Mouse (Mus musculus) gastrocnemius, adult 2 months (tissue): Measurements from ENCODE around the gene Scgn. TPM values are rescaled to one million over a fixed set of nuclear protein-coding genes. Genes with fewer than 3 reads are reported as not detected.

Source experiments
- DNase-seq: peaks from one replicate; pipeline ENCODE4 v3.0.0; 2022
- H3K27ac ChIP-seq: fragments of 200-600 bp; 2 replicates; pipeline ENCODE4 v1.8.1; 2022; ENCODE audit warnings: mild to moderate bottlenecking
- H3K4me3 ChIP-seq: fragments of 200-600 bp; 2 replicates; pipeline ENCODE4 v1.8.1; 2022; ENCODE audit warnings: mild to moderate bottlenecking, moderate library complexity
- CTCF ChIP-seq: fragments of 200-600 bp; IDR thresholded peaks from 2 replicates; pipeline ENCODE4 v1.8.1; 2022; ENCODE audit warnings: antibody characterized with exemption, mild to moderate bottlenecking, moderate library complexity
- intact Hi-C: fragments of 180-260 bp; cut with DNase I; formaldehyde crosslinking; loops from one replicate; pipeline ENCODE4 v1.15.1; 2025
- total RNA-seq, 2 experiments: library from RNA; stranded (reverse); gene quantifications; 2 replicates each; pipeline ENCODE4 v1.2.3; 2021

Gene Scgn
- total RNA-seq, 2 experiments from 2014 or later, result not detected

DNA sequence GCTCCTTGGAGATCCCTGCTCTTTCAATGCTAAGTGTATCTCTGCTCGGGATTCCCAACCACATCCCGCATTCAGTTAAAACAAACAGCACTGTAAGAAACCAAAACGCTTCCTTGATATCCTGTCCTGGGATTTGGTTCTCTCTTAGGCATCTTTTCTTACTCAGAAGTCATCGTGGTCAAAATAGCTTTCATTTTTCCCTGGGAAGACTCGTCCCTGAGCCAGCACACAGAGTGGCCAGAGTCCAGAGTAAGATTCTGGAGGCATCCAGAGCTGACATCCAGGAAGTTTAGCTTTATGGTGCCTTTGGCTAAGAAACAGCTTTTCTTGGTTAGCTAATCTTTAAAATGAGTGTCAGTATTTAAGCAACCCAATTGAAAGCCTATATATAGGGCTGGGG, 18.7 kb downstream of the Scgn start:
- intact Hi-C loops, result no loop called here
- H3K27ac ChIP-seq, result no peak overlapping the region
- DNase-seq, result no peak
- TF ChIP-seq CTCF, result no peak
- H3K4me3 ChIP-seq, result no peak overlapping the region

DNA sequence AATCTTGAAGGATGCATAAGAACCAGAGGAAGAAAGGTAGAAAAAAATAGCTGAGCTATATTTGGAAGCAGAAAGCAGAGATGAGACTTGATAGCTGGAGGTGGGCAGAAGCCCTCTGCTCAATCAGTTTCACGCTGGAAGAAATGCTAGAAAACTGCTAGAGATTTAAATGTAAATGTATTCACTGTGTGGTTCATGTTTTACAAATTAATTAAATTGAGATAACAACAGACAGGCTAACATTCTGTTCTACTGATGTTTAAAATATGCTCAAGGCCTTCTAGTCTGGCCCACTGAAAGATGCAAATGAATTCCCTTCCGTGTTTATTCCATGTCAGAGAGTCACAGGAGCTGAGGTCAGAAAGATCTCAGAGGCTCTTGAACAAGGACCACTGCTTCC, 19.1 kb downstream of the Scgn start:
- Histone ChIP-seq H3K4me3 (no peak overlapping the region), H3K27ac (no peak overlapping the region)
- DNase-seq, result no peak
- intact Hi-C loops, result no loop called here
- TF ChIP-seq CTCF, result no peak

DNA sequence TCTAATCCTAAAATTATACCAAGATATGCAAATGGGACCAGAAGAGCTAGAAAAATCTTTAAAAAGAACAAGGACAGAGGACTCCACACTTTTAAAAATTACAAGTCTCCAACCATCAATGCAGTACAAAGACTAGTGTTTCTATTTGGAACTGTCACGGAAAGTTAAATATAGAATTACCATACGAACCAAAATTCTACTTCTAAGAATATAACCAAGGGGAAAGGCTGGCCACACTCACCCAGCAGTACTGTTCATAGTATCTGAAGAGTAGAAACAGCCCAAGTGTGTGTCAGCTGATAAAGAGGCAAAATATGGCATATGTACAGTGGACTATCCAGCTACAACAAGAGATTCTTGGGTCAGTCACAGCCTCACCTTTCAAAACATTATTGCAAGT, 26.1 kb downstream of the Scgn start:
- H3K4me3 ChIP-seq, result no peak overlapping the region
- no peak for TF ChIP-seq CTCF
- DNase-seq, result no peak
- intact Hi-C loops, result no loop called here
- no peak overlapping the region for H3K27ac ChIP-seq

DNA sequence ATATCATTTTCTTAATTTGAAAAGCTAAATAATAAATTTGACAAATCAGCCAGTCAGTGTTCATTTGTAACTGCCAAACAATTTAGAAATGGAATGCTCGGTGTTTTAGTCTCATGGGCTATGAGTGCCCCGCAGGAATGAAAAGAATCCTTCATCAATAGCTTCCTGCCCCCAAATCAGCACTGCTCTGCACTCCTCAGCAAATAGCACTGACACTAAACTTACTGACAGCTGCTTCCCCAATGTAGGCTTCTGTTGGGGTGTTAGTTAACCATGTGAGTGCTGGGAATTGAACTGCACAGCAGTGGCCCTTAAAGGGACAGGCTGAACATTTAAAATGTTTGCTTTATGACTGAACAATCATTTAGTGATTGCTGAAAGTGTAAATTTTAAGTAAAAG, 31.2 kb downstream of the Scgn start:
- intact Hi-C loops, result no loop called here
- no peak overlapping the region for H3K27ac ChIP-seq
- no peak for DNase-seq

DNA sequence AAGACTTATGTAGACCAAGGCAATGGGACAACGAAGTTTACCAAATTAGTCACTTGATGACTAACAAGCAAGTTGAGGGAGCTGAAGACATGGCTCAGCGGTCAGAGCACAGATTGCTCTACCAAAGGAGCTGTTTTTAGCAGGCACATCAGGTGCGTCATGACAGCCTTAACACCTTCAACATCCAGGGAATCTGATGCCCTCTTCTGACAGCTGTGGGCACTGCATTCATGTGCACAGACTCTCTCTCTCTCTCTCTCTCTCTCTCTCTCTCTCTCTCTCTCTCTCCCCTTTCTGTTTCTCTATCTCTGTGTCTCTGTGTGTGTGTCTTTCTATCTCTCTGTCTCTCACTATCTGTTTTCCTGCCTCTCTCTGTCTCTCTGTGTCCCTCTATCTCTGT, 40.1 kb downstream of the Scgn start:
- intact Hi-C loops, result loop anchor here (2.0 kb wide), 1 partner anchor 118 kb away; no protein-coding TSS in a partner anchor

More for the DNA sequence above, 31.2 kb downstream of the Scgn start:
- TF ChIP-seq CTCF, result no peak
- H3K4me3 ChIP-seq, result no peak overlapping the region

DNA sequence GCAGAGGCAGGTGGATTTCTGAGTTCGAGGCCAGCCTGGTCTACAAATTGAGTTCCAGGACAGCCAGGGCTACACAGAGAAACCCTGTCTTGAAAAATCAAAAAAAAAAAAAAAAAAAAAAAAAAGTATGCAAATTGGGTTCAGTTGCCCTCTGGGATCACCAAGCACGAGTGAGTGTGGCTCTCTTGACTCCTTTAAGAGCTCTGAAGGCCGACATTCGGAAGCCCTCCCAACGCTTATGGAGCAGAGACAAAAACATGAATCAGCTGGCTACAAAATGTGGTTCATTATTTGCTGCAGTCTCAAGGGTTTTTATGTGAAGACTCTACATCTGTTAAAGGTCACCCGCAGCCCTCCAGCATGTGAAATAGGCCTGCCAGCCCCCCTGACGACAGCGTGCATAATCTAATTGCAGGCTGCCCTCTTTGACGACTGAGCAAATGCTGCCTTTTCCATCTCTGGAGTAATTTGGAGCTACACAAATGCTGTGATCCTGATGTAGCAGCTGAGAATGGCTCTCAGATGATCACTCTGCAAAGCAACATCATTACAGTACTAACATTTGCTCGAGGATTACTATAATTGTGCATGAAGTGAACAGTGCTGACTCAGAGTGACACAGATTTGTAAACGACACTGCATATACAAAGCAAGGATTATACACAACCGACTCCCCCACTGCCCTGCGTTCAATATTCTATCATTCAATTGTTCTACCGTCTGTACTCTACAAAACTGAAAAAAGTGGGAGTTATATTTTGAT, 41.3 kb downstream of the Scgn start:
- H3K4me3 ChIP-seq, result no peak overlapping the region
- intact Hi-C loops, result loop anchor here (2.0 kb wide), 1 partner anchor 117 kb away; no protein-coding TSS in a partner anchor
- TF ChIP-seq CTCF, result no peak
- DNase-seq, result no peak
- H3K27ac ChIP-seq, result no peak overlapping the region

More for the DNA sequence above, 40.1 kb downstream of the Scgn start:
- H3K27ac ChIP-seq, result no peak overlapping the region
- peak; percentile 56 for DNase-seq
- TF ChIP-seq CTCF, result peak; percentile 60
- H3K4me3 ChIP-seq, result no peak overlapping the region

DNA sequence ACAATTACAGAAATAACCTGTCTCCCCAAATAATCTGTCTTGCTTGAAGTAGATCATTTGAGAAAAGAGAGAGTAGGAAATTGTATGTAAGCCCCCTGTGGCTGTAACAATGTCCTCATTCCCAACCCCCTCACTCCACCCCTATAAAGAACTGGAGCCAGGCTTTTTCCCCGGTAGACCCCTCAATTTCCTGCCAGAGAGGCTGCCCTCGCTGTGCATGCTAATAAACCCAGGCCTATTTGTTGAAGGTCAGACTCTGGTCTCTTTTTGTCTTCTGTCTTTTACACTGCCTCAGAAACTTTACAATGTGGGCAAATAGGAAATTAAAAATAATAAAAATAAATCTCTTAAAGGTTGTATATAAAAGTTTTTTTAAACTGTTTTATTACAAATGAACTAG, 44.8 kb downstream of the Scgn start:
- no peak overlapping the region for H3K27ac ChIP-seq
- H3K4me3 ChIP-seq, result no peak overlapping the region
- no peak for DNase-seq
- TF ChIP-seq CTCF, result no peak
- intact Hi-C loops, result no loop called here

DNA sequence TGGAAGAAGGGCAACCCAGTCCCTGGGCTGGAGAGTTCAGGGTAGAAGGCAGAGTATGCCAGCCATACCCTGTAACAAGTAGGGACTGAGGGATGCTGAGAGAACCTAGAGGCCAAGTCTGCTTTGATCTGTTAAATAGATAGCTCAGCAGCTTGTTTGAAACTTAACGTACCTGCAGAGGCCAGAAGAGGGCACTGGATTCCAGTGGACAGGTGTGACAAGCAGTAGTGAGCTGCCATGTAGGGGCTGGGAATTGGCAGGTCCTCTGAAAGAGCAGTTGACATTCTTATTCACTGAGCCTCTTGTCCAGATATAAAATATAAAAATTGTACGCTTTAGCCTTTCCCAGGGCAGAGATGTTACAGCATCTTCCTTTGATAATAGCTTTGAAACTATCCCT, 48.2 kb downstream of the Scgn start:
- intact Hi-C loops, result no loop called here
- no peak for TF ChIP-seq CTCF
- Histone ChIP-seq H3K27ac (no peak overlapping the region), H3K4me3 (no peak overlapping the region)
- DNase-seq, result no peak

DNA sequence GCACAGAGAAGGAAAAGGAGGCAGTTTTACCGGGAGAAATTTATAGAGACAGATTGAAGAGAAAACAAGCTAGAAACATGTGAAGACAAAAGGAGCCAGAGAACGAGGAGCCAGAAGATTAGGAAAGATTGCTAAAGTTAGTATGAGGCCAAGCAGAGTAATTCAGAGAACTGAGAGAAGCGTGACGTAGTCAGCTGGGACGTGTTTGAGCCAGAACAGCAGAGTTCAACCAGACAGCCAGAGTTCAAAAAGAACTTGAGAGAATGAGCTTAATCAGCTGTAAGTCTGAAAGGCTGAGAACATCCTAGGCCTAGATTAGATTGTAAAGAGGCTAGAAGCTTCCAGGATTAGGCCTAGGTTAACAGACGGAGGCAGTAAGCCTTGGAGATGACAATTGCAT, 50.7 kb downstream of the Scgn start:
- no peak for DNase-seq
- Histone ChIP-seq H3K27ac (no peak overlapping the region), H3K4me3 (no peak overlapping the region)
- TF ChIP-seq CTCF, result no peak
- intact Hi-C loops, result no loop called here

DNA sequence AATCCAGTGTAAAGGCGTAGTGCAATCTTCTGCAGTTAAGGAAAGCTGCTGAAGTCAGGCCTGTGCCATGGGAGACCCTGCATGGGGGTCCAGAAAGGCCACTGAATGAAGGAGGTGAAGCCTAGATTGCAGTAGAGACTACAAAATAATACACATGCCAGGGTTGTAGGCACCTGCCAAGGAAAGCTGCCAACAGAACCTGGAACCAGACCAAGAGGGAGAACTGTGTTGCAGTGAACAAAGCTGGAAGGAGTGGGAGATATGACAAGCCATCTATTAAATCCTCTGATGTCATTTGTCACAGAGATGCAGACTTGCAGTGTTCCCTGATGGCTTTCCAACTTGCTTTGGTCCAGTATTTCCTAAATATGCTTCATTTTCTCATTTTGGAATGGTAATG, 52.3 kb downstream of the Scgn start:
- H3K4me3 ChIP-seq, result no peak overlapping the region
- TF ChIP-seq CTCF, result no peak
- intact Hi-C loops, result no loop called here

DNA sequence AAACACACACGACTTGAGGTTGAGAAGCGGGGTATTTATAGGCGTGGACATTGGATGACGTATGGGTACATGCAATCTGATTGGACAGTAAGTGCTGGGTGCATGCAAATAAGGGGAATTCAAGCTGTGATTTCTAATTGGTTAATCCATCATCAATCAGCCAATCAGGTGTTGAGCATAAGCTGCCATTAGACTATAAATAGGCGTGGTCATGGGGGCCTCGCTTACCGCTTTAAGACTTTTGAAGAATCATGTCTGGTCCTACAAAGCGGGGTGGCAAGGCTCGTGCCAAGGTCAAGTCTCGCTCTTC, 56.8 kb downstream of the Scgn start, which contains the start of gene Hist1h2aa:
Hist1h2aa (plus strand) TSS at position 252 of the 310 bp plus-strand sequence.
- no peak for DNase-seq
- no peak for TF ChIP-seq CTCF
- Histone ChIP-seq H3K4me3 (no peak within 1 kb of the TSS), H3K27ac (no peak within 1 kb of the TSS)
- intact Hi-C loops, result no loop called here

More for the DNA sequence above, 52.3 kb downstream of the Scgn start:
- no peak for DNase-seq
- H3K27ac ChIP-seq, result no peak overlapping the region

DNA sequence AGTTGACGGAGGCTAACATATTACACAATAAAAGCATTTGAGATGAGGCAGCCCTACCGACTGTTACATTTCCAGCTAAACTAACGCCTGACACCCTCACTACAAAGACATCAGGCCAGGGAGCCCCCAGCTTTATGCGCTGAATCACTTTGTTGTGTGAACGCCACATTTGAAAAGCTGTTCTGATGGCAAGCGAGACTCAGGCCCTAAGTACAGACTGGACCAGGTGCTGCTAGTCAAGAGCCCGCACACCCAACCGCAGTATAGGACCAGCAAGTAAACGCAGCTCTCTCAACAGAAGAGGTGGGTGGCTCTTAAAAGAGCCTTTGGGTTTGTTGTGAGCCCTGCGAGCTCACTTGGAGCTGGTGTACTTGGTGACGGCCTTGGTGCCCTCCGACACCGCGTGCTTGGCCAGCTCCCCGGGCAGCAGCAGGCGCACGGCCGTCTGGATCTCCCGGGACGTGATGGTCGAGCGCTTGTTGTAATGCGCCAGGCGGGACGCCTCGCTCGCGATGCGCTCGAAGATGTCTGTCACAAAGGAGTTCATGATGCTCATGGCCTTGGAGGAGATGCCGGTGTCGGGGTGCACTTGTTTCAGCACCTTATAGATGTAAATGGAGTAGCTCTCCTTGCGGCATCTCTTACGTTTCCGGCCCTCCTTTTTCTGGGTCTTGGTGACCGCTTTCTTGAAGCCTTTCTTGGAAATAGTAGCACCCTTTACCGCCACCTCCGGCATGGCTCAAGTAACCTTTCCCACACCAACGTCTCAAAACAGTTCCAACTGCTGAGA, 57.4 kb downstream of the Scgn start, which contains the start of gene Hist1h2ba:
Hist1h2ba (minus strand) TSS at position 736 of the 790 bp plus-strand sequence.
- intact Hi-C loops, result no loop called here
- H3K27ac ChIP-seq, result no peak within 1 kb of the TSS
- no peak within 1 kb of the TSS for H3K4me3 ChIP-seq
- TF ChIP-seq CTCF, result no peak
- DNase-seq, result no peak

DNA sequence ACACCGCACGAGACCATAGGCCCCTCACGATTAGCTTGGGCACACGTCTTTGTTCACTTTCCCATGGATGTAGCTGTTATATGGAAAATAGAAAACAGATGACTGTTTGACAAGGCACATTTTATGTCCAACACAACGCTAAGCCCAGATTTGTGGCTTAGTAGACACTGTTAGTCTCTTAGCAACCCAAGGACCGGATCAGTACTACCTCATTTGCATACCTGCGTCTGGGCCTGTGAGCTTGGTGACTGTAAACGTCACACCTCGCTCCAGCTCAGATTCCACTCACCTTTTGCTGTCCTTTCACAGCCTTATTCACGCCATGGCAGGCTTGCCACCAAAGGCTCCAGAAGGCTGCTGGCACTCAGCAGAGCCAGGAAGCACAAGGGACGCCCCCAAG, 60.1 kb downstream of the Scgn start:
- TF ChIP-seq CTCF, result no peak
- no peak for DNase-seq
- intact Hi-C loops, result no loop called here
- Histone ChIP-seq H3K4me3 (peak overlapping the region; percentile 39; the same call in 1 of the 2 replicates), H3K27ac (no peak overlapping the region)

DNA sequence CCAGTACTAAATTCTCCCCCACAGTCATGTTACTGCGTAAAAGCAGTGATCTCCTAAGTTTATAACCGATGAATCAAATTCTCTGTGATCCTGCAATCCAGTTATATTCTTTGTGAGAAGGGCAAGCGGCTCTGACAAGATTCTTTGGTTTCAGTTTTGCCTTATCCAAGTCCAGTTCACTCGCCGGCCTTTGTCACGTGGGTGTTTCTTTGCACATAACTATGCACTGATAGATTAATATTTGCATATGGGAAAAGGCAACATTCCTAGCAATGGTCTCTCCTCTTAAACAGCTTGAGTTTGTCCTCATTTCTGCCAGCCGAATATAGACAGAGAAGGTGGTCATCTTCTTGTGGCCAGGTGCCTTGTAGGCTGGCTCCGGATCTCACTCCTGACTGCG, 60.6 kb downstream of the Scgn start:
- peak overlapping the region; percentile 39 for H3K4me3 ChIP-seq
- TF ChIP-seq CTCF, result no peak

More for the DNA sequence above, 60.6 kb downstream of the Scgn start:
- DNase-seq, result no peak
- no peak overlapping the region for H3K27ac ChIP-seq
- intact Hi-C loops, result no loop called here
